Mouse (Mus musculus) neural tube, embryonic 15.5 days (tissue): ENCODE results near the gene Ovca2. TPM values are rescaled to one million over a fixed set of nuclear protein-coding genes. Genes with fewer than 3 reads are reported as not detected.

Experiments
- ATAC-seq: fragments of 200-750 bp; cut with Nextera tagmentation; 2 replicates; pipeline ENCODE4 v1.8.0; 2017; ENCODE audit warnings: mild to moderate bottlenecking, moderate TSS enrichment, moderate library complexity; ENCODE audit not compliant: low FRiP score
- H3K27ac ChIP-seq: fragments of 300-500 bp; sonication (generic); replicated peaks from 2 replicates; pipeline ENCODE4 v1.5.1; 2015; ENCODE audit warnings: mild to moderate bottlenecking, inconsistent platforms
- H3K27me3 ChIP-seq: fragments of 300-500 bp; sonication (generic); replicated peaks from 2 replicates; pipeline ENCODE4 v1.6.1; 2015; ENCODE audit warnings: inconsistent platforms
- H3K36me3 ChIP-seq: fragments of 300-500 bp; sonication (generic); 2 replicates; pipeline ENCODE4 v1.6.1; 2015; ENCODE audit warnings: inconsistent platforms
- H3K4me1 ChIP-seq: fragments of 300-500 bp; sonication (generic); 2 replicates; pipeline ENCODE4 v1.6.1; 2015; ENCODE audit warnings: inconsistent platforms
- H3K4me2 ChIP-seq: fragments of 300-500 bp; sonication (generic); 2 replicates; pipeline ENCODE4 v1.6.1; 2015; ENCODE audit warnings: inconsistent platforms, mild to moderate bottlenecking, moderate library complexity
- H3K4me3 ChIP-seq: fragments of 300-500 bp; sonication (generic); replicated peaks from 2 replicates; pipeline ENCODE4 v1.5.1; 2015; ENCODE audit warnings: mild to moderate bottlenecking, inconsistent platforms
- H3K9ac ChIP-seq: fragments of 300-500 bp; sonication (generic); replicated peaks from 2 replicates; pipeline ENCODE4 v1.6.1; 2015; ENCODE audit warnings: mild to moderate bottlenecking, inconsistent platforms
- H3K9me3 ChIP-seq: fragments of 300-500 bp; sonication (generic); replicated peaks from 2 replicates; pipeline ENCODE4 v1.6.1; 2016; ENCODE audit warnings: inconsistent platforms
- WGBS: fragments of 180-500 bp; shearing (Covaris S2); methylation state at CpG from one replicate; pipeline ENCODE4 v1.1.7; 2015; ENCODE audit warnings: mixed read lengths; 5-methylcytosine and 5-hydroxymethylcytosine counted together
- polyA plus RNA-seq: library from polyadenylated mRNA; unstranded; fragments of >200 nt; fragmentation: Nextera tagmentation; extraction: Ambion mirVana; gene quantifications from 2 replicates; pipeline ENCODE4 v1.2.1, GENCODE M21; 2015

Gene Ovca2
- polyA plus RNA-seq, 1 experiment from 2014 or later = 12.6 TPM

GRCm38 (mm10) chr11:75210755-75211154, 32.1 kb upstream of the Ovca2 start:
- peaks cover 36% of the 10 kb centered on the region for H3K4me1 ChIP-seq
- no peak overlapping the region for H3K27ac ChIP-seq
- no peak overlapping the region for H3K4me2 ChIP-seq
- H3K27me3 ChIP-seq = no peaks in the 10 kb centered on the region
- H3K9me3 ChIP-seq = no peaks in the 10 kb centered on the region
- 69% methylated on average over 6 of the region's 6 CpGs for WGBS
- H3K36me3 ChIP-seq = no peaks in the 10 kb centered on the region
- no peak overlapping the region for H3K4me3 ChIP-seq
- no peak overlapping the region for H3K9ac ChIP-seq
- ATAC-seq = no peak

- Histone ChIP-seq H3K4me2 (no peak overlapping the region), H3K36me3 (no peaks in the 10 kb centered on the region), H3K27ac (no peak overlapping the region), H3K27me3 (no peaks in the 10 kb centered on the region), H3K9ac (no peak overlapping the region), H3K4me3 (no peak overlapping the region), H3K9me3 (no peaks in the 10 kb centered on the region), H3K4me1 (peaks cover 31% of the 10 kb centered on the region)
- no peak for ATAC-seq
- WGBS = 78% methylated on average over 4 of the region's 4 CpGs
Observed at GRCm38 (mm10) chr11:75210093-75210492, 31.5 kb upstream of the Ovca2 start.

- Histone ChIP-seq H3K36me3 (no peaks in the 10 kb centered on the region), H3K27me3 (no peaks in the 10 kb centered on the region), H3K4me2 (no peak overlapping the region), H3K9ac (no peak overlapping the region), H3K27ac (no peak overlapping the region), H3K4me1 (peaks cover 29% of the 10 kb centered on the region), H3K4me3 (no peak overlapping the region), H3K9me3 (no peaks in the 10 kb centered on the region)
- no peak for ATAC-seq
- WGBS = 63% methylated on average over 4 of the region's 4 CpGs
Observed at GRCm38 (mm10) chr11:75209363-75209762, 30.7 kb upstream of the Ovca2 start.

GRCm38 (mm10) chr11:75206347-75206746, 27.7 kb upstream of the Ovca2 start:
- H3K4me1 ChIP-seq = peaks cover 10% of the 10 kb centered on the region
- no peak overlapping the region for H3K4me3 ChIP-seq
- H3K36me3 ChIP-seq = no peaks in the 10 kb centered on the region
- no peak overlapping the region for H3K27ac ChIP-seq
- H3K9me3 ChIP-seq = no peaks in the 10 kb centered on the region
- ATAC-seq = no peak
- no peak overlapping the region for H3K4me2 ChIP-seq
- no peaks in the 10 kb centered on the region for H3K27me3 ChIP-seq
- 82% methylated on average over 4 of the region's 4 CpGs for WGBS
- no peak overlapping the region for H3K9ac ChIP-seq

- Histone ChIP-seq H3K9ac (no peak overlapping the region), H3K4me2 (no peak overlapping the region), H3K9me3 (no peaks in the 10 kb centered on the region), H3K36me3 (no peaks in the 10 kb centered on the region), H3K4me1 (peaks cover 19% of the 10 kb centered on the region), H3K4me3 (no peak overlapping the region), H3K27ac (no peak overlapping the region), H3K27me3 (no peaks in the 10 kb centered on the region)
- no peak for ATAC-seq
- 41% methylated on average over 9 of the region's 9 CpGs for WGBS
Observed at GRCm38 (mm10) chr11:75204472-75204871, 25.8 kb upstream of the Ovca2 start.

GRCm38 (mm10) chr11:75203926-75204325, 25.3 kb upstream of the Ovca2 start:
- no peaks in the 10 kb centered on the region for H3K36me3 ChIP-seq
- 86% methylated on average over 4 of the region's 4 CpGs for WGBS
- peaks cover 19% of the 10 kb centered on the region for H3K4me1 ChIP-seq
- H3K4me2 ChIP-seq = no peak overlapping the region
- ATAC-seq = no peak
- H3K27me3 ChIP-seq = no peaks in the 10 kb centered on the region
- no peak overlapping the region for H3K27ac ChIP-seq
- no peak overlapping the region for H3K9ac ChIP-seq
- H3K4me3 ChIP-seq = no peak overlapping the region
- no peaks in the 10 kb centered on the region for H3K9me3 ChIP-seq

DNA sequence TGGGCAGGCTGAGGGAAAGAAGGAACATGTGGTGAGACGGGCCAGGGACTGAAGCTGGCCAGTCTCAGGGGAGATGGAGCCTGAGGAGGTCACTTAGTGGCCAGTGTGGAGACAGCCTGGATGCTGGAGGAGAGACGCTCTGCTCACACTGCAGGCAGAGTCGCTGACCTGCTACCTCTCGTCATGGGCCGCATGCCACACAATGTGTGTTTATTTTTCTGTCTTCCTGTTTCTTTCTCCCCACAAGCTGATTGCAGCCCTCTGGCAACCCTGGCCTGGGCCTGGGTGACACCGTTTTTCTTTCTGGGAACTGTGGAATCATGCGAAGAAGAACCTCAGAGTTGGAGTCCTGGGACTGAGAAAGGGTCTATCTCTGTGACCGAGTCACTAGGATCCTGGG, 23.1 kb upstream of the Ovca2 start:
- Histone ChIP-seq H3K9me3 (no peaks in the 10 kb centered on the region), H3K27ac (no peak overlapping the region), H3K4me3 (no peak overlapping the region), H3K4me2 (no peak overlapping the region), H3K4me1 (peaks cover 25% of the 10 kb centered on the region), H3K36me3 (no peaks in the 10 kb centered on the region), H3K9ac (no peak overlapping the region), H3K27me3 (no peaks in the 10 kb centered on the region)
- 66% methylated on average over 8 of the region's 8 CpGs for WGBS
- ATAC-seq = no peak

GRCm38 (mm10) chr11:75200935-75201334, 22.3 kb upstream of the Ovca2 start:
- Histone ChIP-seq H3K9ac (no peak overlapping the region), H3K27ac (no peak overlapping the region), H3K4me2 (no peak overlapping the region), H3K4me3 (no peak overlapping the region), H3K4me1 (peaks cover 33% of the 10 kb centered on the region), H3K36me3 (no peaks in the 10 kb centered on the region), H3K27me3 (peaks cover 7% of the 10 kb centered on the region), H3K9me3 (no peaks in the 10 kb centered on the region)
- ATAC-seq = no peak
- 87% methylated on average over 12 of the region's 12 CpGs for WGBS

DNA sequence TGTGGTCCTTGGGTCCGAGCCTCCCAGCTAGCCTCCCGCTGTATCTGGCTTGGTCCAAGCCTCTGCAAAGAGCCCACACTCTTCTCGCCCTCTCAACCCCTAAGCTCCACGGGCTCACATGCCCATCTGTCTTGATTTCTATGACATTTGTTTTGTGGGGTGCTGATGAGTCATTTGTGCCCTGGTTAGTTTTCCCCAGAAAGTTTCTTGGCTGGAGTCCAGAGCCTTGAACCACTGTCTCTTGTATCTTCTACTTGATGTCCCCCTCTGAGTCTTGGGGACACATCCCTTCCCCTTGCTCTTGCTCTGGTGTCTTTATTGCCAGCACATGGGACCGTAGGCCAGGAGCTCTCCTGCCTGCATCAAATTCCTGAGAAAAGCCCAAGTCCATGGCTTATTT, 21.3 kb upstream of the Ovca2 start:
- Histone ChIP-seq H3K27me3 (peaks cover 13% of the 10 kb centered on the region), H3K9ac (no peak overlapping the region), H3K27ac (no peak overlapping the region), H3K9me3 (no peaks in the 10 kb centered on the region), H3K4me2 (no peak overlapping the region), H3K36me3 (no peaks in the 10 kb centered on the region), H3K4me1 (peaks cover 43% of the 10 kb centered on the region), H3K4me3 (no peak overlapping the region)
- WGBS = 76% methylated on average over 5 of the region's 5 CpGs
- ATAC-seq = no peak

DNA sequence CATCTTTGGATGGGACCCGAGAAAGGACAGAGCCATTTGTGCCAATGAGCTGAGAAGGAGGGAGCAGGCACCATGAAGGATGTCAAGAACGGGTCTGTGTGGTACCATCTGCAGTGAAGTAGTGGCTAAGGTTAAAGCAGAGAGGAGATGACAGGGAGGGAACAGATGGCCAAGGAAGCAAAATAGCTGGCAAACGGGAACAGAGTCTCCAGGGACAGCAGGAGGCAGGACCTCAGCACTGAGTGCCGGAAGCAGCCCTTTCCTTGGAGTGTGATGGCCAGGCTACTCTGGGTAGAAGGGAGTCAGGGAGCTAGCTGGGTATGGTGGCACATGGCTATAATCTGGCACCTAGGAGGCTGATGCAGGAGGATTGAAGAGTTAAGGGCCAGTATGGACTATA, 20.2 kb upstream of the Ovca2 start:
- Histone ChIP-seq H3K27ac (no peak overlapping the region), H3K4me1 (peaks cover 50% of the 10 kb centered on the region), H3K27me3 (peaks cover 21% of the 10 kb centered on the region), H3K4me3 (no peak overlapping the region), H3K9me3 (no peaks in the 10 kb centered on the region), H3K36me3 (no peaks in the 10 kb centered on the region), H3K9ac (no peak overlapping the region), H3K4me2 (no peak overlapping the region)
- WGBS = 54% methylated on average over 4 of the region's 4 CpGs
- no peak for ATAC-seq

- Histone ChIP-seq H3K27me3 (peaks cover 28% of the 10 kb centered on the region), H3K4me2 (no peak overlapping the region), H3K4me3 (no peak overlapping the region), H3K9me3 (no peaks in the 10 kb centered on the region), H3K27ac (no peak overlapping the region), H3K9ac (no peak overlapping the region), H3K4me1 (peaks cover 58% of the 10 kb centered on the region), H3K36me3 (no peaks in the 10 kb centered on the region)
- ATAC-seq = no peak
- WGBS = 37% methylated on average over 7 of the region's 7 CpGs
Observed at GRCm38 (mm10) chr11:75197956-75198355, 19.3 kb upstream of the Ovca2 start.

DNA sequence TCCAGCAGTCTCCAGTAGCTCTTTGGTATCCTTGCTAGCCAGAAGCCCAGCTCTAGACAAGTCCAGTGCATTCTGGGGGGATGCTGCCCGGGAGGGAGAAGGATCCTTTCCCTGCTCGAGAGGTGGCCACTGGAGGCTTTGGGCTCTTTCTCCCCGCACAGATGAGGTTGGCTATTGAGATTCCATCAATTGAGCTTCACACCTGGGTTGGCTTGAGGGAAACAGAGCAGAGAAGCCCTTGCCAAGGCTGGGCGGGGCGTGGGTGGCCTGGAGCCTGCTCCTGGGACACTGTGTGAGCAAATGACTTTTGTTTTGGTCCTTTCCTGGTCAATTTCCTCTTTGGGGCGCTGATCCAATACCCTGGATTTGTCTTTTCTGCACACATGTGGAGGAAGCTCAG, 17.5 kb upstream of the Ovca2 start:
- Histone ChIP-seq H3K4me1 (peaks cover 60% of the 10 kb centered on the region), H3K27ac (no peak overlapping the region), H3K9ac (no peak overlapping the region; the same call in 1 of the 2 replicates), H3K4me3 (peak overlapping the region; percentile 58), H3K4me2 (peak overlapping the region; percentile 82), H3K36me3 (no peaks in the 10 kb centered on the region), H3K9me3 (no peaks in the 10 kb centered on the region), H3K27me3 (peaks cover 42% of the 10 kb centered on the region)
- no peak for ATAC-seq
- WGBS = 50% methylated on average over 6 of the region's 6 CpGs
